Mouse (Mus musculus): Measurements from ENCODE around the gene Gmppa. TPM values are rescaled to one million over a fixed set of nuclear protein-coding genes. Genes with fewer than 3 reads are reported as not detected.

Gene Gmppa
- polyA plus RNA-seq, 2 experiments = 74.9 to 144 TPM

DNA sequence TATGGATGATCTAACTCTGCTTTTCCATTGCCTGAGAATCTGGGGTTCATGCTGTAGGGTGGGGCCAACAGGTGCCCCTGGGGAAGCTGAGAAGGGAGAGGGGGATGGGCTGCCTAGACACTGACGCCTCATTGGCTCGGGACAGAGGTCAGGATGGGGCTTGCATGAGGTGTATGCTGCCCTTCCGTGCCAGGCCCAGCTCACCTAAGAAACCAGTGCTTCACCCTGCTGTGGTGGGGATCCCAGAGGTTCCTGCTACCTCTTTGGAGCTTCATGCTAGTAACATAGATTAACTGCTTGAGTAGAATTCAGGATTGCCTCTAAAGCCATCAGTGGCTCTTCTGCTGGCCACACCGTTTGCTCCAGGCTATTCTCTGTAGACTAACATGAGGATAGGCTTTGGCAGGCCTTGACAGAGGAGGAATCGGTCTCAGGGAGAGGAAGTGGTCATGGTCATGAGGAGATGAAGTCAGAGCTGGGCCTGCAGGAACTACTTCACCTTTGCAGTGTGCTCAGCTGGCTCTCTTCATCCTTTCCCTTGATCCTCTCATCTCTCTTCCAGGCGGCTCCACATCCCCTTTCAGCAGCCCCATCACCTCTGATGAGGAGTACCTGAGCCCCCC, 35.1 kb upstream of the Gmppa start:
- no peak for TF ChIP-seq POLR2A (IDR thresholded peaks at IDR 0.05; ENCODE audit: borderline replicate concordance, extremely low read depth, insufficient read depth, insufficient read length)
- Histone ChIP-seq H3K36me3 (ENCODE audit: control insufficient read depth, insufficient read depth, low read length) (peaks cover 42% of the 10 kb centered on the region), H3K4me2 (replicated peaks; ENCODE audit: low read depth, low read length, severe bottlenecking) (peak overlapping the region; percentile 49; the same call in 1 of the 2 replicates), H3K9me3 (ENCODE audit: control insufficient read depth, low read length) (no peaks in the 10 kb centered on the region), H3K27me3 (ENCODE audit: control insufficient read depth, insufficient read depth, low read length) (no peaks in the 10 kb centered on the region), H3K9ac (ENCODE audit: low read depth, low read length, severe bottlenecking) (0 out of 2 replicates have a peak overlapping the region, but pooled peaks have one; percentile 48), H3K4me1 (ENCODE audit: control insufficient read depth, insufficient read depth, low read length) (peaks cover 22% of the 10 kb centered on the region), H3K27ac (replicated peaks; ENCODE audit: low read depth, low read length) (0 out of 2 replicates have a peak overlapping the region, but pooled peaks have one; percentile 63), H3K4me3 (replicated peaks; ENCODE audit: low read length) (no peak overlapping the region)
- DNase-seq (ENCODE audit: low spot score) = no peak
- WGBS = 38% methylated on average over 6 of the region's 6 CpGs
- no peak for ATAC-seq (ENCODE audit: low FRiP score, low read depth)

DNA sequence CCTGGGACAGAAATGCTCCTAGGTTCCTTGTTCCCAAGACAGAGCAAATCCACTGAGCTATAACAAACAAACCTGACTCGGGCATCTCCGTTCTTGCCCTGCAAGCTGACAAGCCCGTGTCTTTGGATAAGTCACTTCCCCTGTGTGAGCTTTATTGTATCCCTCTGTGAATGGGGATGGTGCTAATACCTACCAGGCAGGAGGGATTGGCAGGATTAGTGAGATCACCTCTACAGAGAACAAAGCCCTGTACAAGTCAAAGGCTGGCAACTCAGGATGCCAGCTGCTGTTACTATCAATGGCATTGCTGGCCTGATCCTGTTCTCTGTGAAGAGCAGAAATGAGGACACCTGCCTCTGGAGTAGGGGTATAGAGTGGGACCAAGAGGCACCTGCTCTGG, 30.2 kb upstream of the Gmppa start:
- H3K36me3 ChIP-seq (ENCODE audit: control insufficient read depth, insufficient read depth, low read length) = peaks cover 59% of the 10 kb centered on the region
- H3K4me2 ChIP-seq (replicated peaks; ENCODE audit: low read depth, low read length, severe bottlenecking) = no peak overlapping the region
- no peaks in the 10 kb centered on the region for H3K4me1 ChIP-seq (ENCODE audit: control insufficient read depth, insufficient read depth, low read length)
- no peaks in the 10 kb centered on the region for H3K27me3 ChIP-seq (ENCODE audit: control insufficient read depth, insufficient read depth, low read length)
- no peak for TF ChIP-seq POLR2A (IDR thresholded peaks at IDR 0.05; ENCODE audit: borderline replicate concordance, extremely low read depth, insufficient read depth, insufficient read length)
- H3K27ac ChIP-seq (replicated peaks; ENCODE audit: low read depth, low read length) = no peak overlapping the region
- DNase-seq (ENCODE audit: low spot score) = no peak
- no peak for ATAC-seq (ENCODE audit: low FRiP score, low read depth)
- H3K9ac ChIP-seq (ENCODE audit: low read depth, low read length, severe bottlenecking) = no peak overlapping the region
- WGBS = 84% methylated on average over 3 of the region's 3 CpGs
- no peaks in the 10 kb centered on the region for H3K9me3 ChIP-seq (ENCODE audit: control insufficient read depth, low read length)
- H3K4me3 ChIP-seq (replicated peaks; ENCODE audit: low read length) = no peak overlapping the region

- H3K9ac ChIP-seq (ENCODE audit: low read depth, low read length, severe bottlenecking) = no peak overlapping the region
- no peak overlapping the region for H3K27ac ChIP-seq (replicated peaks; ENCODE audit: low read depth, low read length)
- H3K4me3 ChIP-seq (replicated peaks; ENCODE audit: low read length) = no peak overlapping the region
- peaks cover 62% of the 10 kb centered on the region for H3K36me3 ChIP-seq (ENCODE audit: control insufficient read depth, insufficient read depth, low read length)
- no peak for TF ChIP-seq POLR2A (IDR thresholded peaks at IDR 0.05; ENCODE audit: borderline replicate concordance, extremely low read depth, insufficient read depth, insufficient read length)
- DNase-seq (ENCODE audit: low spot score) = no peak
- ATAC-seq (ENCODE audit: low FRiP score, low read depth) = no peak
- 90% methylated on average over 15 of the region's 15 CpGs for WGBS
- H3K9me3 ChIP-seq (ENCODE audit: control insufficient read depth, low read length) = no peaks in the 10 kb centered on the region
- H3K4me1 ChIP-seq (ENCODE audit: control insufficient read depth, insufficient read depth, low read length) = no peaks in the 10 kb centered on the region
- H3K4me2 ChIP-seq (replicated peaks; ENCODE audit: low read depth, low read length, severe bottlenecking) = no peak overlapping the region
- H3K27me3 ChIP-seq (ENCODE audit: control insufficient read depth, insufficient read depth, low read length) = no peaks in the 10 kb centered on the region
These were observed 29.6 kb upstream of the Gmppa start for GRCm38 (mm10) chr1:75406173-75406572.

- WGBS = 92% methylated on average over 9 of the region's 9 CpGs
- no peak for DNase-seq (ENCODE audit: low spot score)
- ATAC-seq (ENCODE audit: low FRiP score, low read depth) = no peak
- no peaks in the 10 kb centered on the region for H3K4me1 ChIP-seq (ENCODE audit: control insufficient read depth, insufficient read depth, low read length)
- H3K4me3 ChIP-seq (replicated peaks; ENCODE audit: low read length) = no peak overlapping the region
- no peak for TF ChIP-seq POLR2A (IDR thresholded peaks at IDR 0.05; ENCODE audit: borderline replicate concordance, extremely low read depth, insufficient read depth, insufficient read length)
- H3K36me3 ChIP-seq (ENCODE audit: control insufficient read depth, insufficient read depth, low read length) = peaks cover 56% of the 10 kb centered on the region
- H3K4me2 ChIP-seq (replicated peaks; ENCODE audit: low read depth, low read length, severe bottlenecking) = no peak overlapping the region
- H3K27me3 ChIP-seq (ENCODE audit: control insufficient read depth, insufficient read depth, low read length) = no peaks in the 10 kb centered on the region
- no peak overlapping the region for H3K9ac ChIP-seq (ENCODE audit: low read depth, low read length, severe bottlenecking)
- no peaks in the 10 kb centered on the region for H3K9me3 ChIP-seq (ENCODE audit: control insufficient read depth, low read length)
- no peak overlapping the region for H3K27ac ChIP-seq (replicated peaks; ENCODE audit: low read depth, low read length)
These were observed 28.7 kb upstream of the Gmppa start for GRCm38 (mm10) chr1:75407056-75407455.

- Histone ChIP-seq H3K4me1 (ENCODE audit: control insufficient read depth, insufficient read depth, low read length) (no peaks in the 10 kb centered on the region), H3K27ac (replicated peaks; ENCODE audit: low read depth, low read length) (no peak overlapping the region), H3K9ac (ENCODE audit: low read depth, low read length, severe bottlenecking) (no peak overlapping the region), H3K27me3 (ENCODE audit: control insufficient read depth, insufficient read depth, low read length) (no peaks in the 10 kb centered on the region), H3K9me3 (ENCODE audit: control insufficient read depth, low read length) (no peaks in the 10 kb centered on the region), H3K4me3 (replicated peaks; ENCODE audit: low read length) (no peak overlapping the region), H3K4me2 (replicated peaks; ENCODE audit: low read depth, low read length, severe bottlenecking) (no peak overlapping the region), H3K36me3 (ENCODE audit: control insufficient read depth, insufficient read depth, low read length) (peaks cover 45% of the 10 kb centered on the region)
- no peak for ATAC-seq (ENCODE audit: low FRiP score, low read depth)
- 72% methylated on average over 4 of the region's 4 CpGs for WGBS
- no peak for DNase-seq (ENCODE audit: low spot score)
- TF ChIP-seq POLR2A (IDR thresholded peaks at IDR 0.05; ENCODE audit: borderline replicate concordance, extremely low read depth, insufficient read depth, insufficient read length) = no peak
These were observed 27.5 kb upstream of the Gmppa start for GRCm38 (mm10) chr1:75408210-75408609.

All from limb, embryonic 14.5 days (tissue).